ENCODE assay signal across 8 mouse cellular contexts in the genomic region with DNA sequence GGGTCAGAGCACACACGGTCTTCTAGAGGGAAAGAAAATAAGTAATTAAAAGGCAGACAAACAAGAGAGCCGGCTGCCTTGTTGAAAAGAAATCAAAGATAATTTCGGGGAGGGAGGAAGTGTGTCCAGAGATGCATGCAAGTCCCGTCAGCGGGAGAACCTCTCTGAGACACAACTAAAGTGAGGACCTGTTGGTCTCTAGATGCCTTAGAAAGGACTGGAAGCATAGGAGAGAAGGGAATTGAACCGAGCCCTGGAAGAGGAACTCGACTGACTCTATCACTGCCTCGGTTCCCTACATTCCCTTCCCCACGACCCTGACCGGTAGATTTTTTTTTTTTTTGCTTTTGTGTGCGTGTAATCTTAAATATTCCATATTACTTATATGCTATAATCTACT. TPM values are rescaled to one million over a fixed set of nuclear protein-coding genes. Genes with fewer than 3 reads are reported as not detected.
DNase-seq lines count a peak whose midpoint lies in the region; ATAC-seq lines count a peak whose summit lies in the region.

No protein-coding gene starts in this region.

- peak overlapping the region; percentile 94 for H3K4me2 ChIP-seq in heart, embryonic 15.5 days
- peak overlapping the region; percentile 85 for H3K4me2 ChIP-seq in hindbrain, embryonic 13.5 days
- peak overlapping the region; percentile 95 for H3K4me2 ChIP-seq in midbrain, embryonic 12.5 days (replicated peaks)

- intact Hi-C loops in heart, postnatal 36 days (cut with DNase I) = loop anchor here (10.0 kb wide), 1 partner anchor 104 kb away; no protein-coding TSS in a partner anchor

- H3K36me3 ChIP-seq in heart, embryonic 15.5 days = no peaks in the 10 kb centered on the region
- no peaks in the 10 kb centered on the region for H3K36me3 ChIP-seq in hindbrain, embryonic 13.5 days
- no peaks in the 10 kb centered on the region for H3K36me3 ChIP-seq in midbrain, embryonic 12.5 days

- H3K9me3 ChIP-seq in heart, embryonic 15.5 days (replicated peaks) = no peaks in the 10 kb centered on the region
- no peaks in the 10 kb centered on the region for H3K9me3 ChIP-seq in hindbrain, embryonic 13.5 days
- H3K9me3 ChIP-seq in midbrain, embryonic 12.5 days = no peaks in the 10 kb centered on the region

- WGBS in heart, embryonic 15.5 days = 7% methylated on average over 11 of the region's 11 CpGs
- WGBS in hindbrain, embryonic 13.5 days = 2% methylated on average over 11 of the region's 11 CpGs
- WGBS in midbrain, embryonic 12.5 days = 3% methylated on average over 11 of the region's 11 CpGs

- peak overlapping the region; percentile 74 for H3K27ac ChIP-seq in heart, embryonic 15.5 days
- no peak overlapping the region for H3K27ac ChIP-seq in brown adipose tissue, adult 24 weeks (replicated peaks; ENCODE audit: low read depth, low read length)
- peak overlapping the region; percentile 94 for H3K27ac ChIP-seq in hindbrain, embryonic 13.5 days
- no peak overlapping the region for H3K27ac ChIP-seq in midbrain, embryonic 12.5 days (replicated peaks)

- peak overlapping the region; percentile 73 for H3K4me3 ChIP-seq in heart, embryonic 15.5 days
- H3K4me3 ChIP-seq in brown adipose tissue, adult 24 weeks (ENCODE audit: insufficient read depth, low read depth, low read length) = peak overlapping the region; percentile 81; the same call in 1 of the 2 replicates
- H3K4me3 ChIP-seq in hindbrain, embryonic 13.5 days = peak overlapping the region; percentile 92
- peak overlapping the region; percentile 73 for H3K4me3 ChIP-seq in midbrain, embryonic 12.5 days

- H3K9ac ChIP-seq in heart, embryonic 15.5 days = peak overlapping the region; percentile 68
- peak overlapping the region; percentile 76 for H3K9ac ChIP-seq in hindbrain, embryonic 13.5 days
- no peak overlapping the region for H3K9ac ChIP-seq in midbrain, embryonic 12.5 days (replicated peaks)

- peaks cover 29% of the 10 kb centered on the region for H3K4me1 ChIP-seq in heart, embryonic 15.5 days (replicated peaks)
- no peaks in the 10 kb centered on the region; the same call in 1 of the 2 replicates for H3K4me1 ChIP-seq in brown adipose tissue, adult 24 weeks (ENCODE audit: control insufficient read depth, insufficient read depth, insufficient read length, low read length)
- H3K4me1 ChIP-seq in hindbrain, embryonic 13.5 days (replicated peaks) = peaks cover 28% of the 10 kb centered on the region
- H3K4me1 ChIP-seq in midbrain, embryonic 12.5 days = peaks cover 28% of the 10 kb centered on the region

- H3K27me3 ChIP-seq in heart, embryonic 15.5 days = peaks cover 45% of the 10 kb centered on the region
- 0 out of 2 replicates have a peak, but pooled peaks cover 3% of the 10 kb centered on the region for H3K27me3 ChIP-seq in hindbrain, embryonic 13.5 days
- H3K27me3 ChIP-seq in midbrain, embryonic 12.5 days = peaks cover 13% of the 10 kb centered on the region; the same call in 1 of the 2 replicates

- no peak for DNase-seq in heart, postnatal 36 days
- DNase-seq in ovary, postnatal 10 days (ENCODE audit: low spot score) = no peak
- DNase-seq in left cerebral cortex, adult 9 months (ENCODE audit: low spot score in 2 of 2) = no peak
- no peak for DNase-seq in spleen, postnatal 36 days (ENCODE audit: low spot score in 2 of 2)

- ATAC-seq in heart, embryonic 15.5 days (replicated peaks; ENCODE audit: insufficient number of reproducible peaks, insufficient read depth, low FRiP score, low read depth) = no peak
- ATAC-seq in hindbrain, embryonic 13.5 days (ENCODE audit: low FRiP score) = no peak
- no peak for ATAC-seq in midbrain, embryonic 12.5 days (ENCODE audit: low FRiP score, low read depth)

RNA-seq across cellular contexts. Expression of gene Cadm1, which starts 0.8 kb away (rescaled TPM):
- 12.6 and 22.6 TPM in 2 replicates for polyA plus RNA-seq in heart, embryonic 15.5 days (2015; fragmentation: Nextera tagmentation; extraction: Ambion mirVana)
- 1 to 10 TPM; 2.0 to 2.8 TPM for total RNA-seq in heart, postnatal 36 days (2021)
- polyA plus RNA-seq in brown adipose tissue, adult 24 weeks (2012; ENCODE audit: insufficient read depth, insufficient read length, missing spikeins) = 2.1 and 2.5 TPM in 2 replicates
- polyA plus RNA-seq in hindbrain, embryonic 13.5 days (2015; fragmentation: Nextera tagmentation; extraction: Ambion mirVana) = 166 and 180 TPM in 2 replicates
- polyA plus RNA-seq in midbrain, embryonic 12.5 days (2016; fragmentation: Nextera tagmentation; extraction: Ambion mirVana) = 71.6 and 77.1 TPM in 2 replicates

Comparison
In these comparisons a context has a peak if more than half of its experiments do, and no peak if none do; other contexts are left out.
1. H3K27ac ChIP-seq: peak in heart, embryonic 15.5 days (single experiment) and hindbrain, embryonic 13.5 days (single experiment); none in brown adipose tissue, adult 24 weeks (single experiment) and midbrain, embryonic 12.5 days (single experiment).
2. Peak in every context shown above with its lines, with median percentiles within 50 percentile points of each other: H3K4me2 ChIP-seq and H3K4me3 ChIP-seq.